Mouse (Mus musculus): ENCODE data around the gene Tmem38b.
"Not testable (repeated sequence)": the region's sequence is repeated elsewhere in the genome, so short reads cannot be mapped to it uniquely, and the experiment has no call there.

GRCm38 (mm10) chr4:53806428-53806827, 19.4 kb upstream of the Tmem38b start:
- not testable (repeated sequence) for TF ChIP-seq CTCF, EP300 (IDR thresholded peaks at IDR 0.05; ENCODE audit: low read depth)
